Comparison of ENCODE assay signal across 23 mouse cellular contexts in the genomic region with DNA sequence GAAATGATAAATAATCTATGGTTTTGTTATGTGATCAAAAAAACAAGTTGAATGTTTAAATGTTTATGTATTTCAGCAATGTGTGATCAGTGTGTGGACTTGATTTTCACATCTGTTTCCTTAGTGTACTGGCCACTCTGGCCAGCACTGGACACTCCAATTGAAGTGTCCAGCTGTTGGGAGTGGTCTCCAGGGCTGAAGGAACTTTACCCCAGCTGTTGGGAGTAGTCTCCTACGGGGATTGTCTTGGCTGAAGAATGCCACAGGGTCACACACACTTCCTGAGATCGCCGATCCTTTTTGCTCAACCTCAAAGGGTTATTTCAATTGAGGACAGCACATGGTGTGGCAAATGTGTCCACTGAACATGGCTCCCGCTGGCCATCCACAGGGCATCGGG. TPM values are rescaled to one million over a fixed set of nuclear protein-coding genes. Genes with fewer than 3 reads are reported as not detected.
A peak's percentile ranks its signal among the peaks of the same experiment; 100 is the strongest.
DNase-seq lines count a peak whose midpoint lies in the region; ATAC-seq and TF ChIP-seq lines count a peak whose summit lies in the region.
"Had no signal": no experiment of that assay in that cellular context is flagged by ENCODE, and none has a peak within 500 bp of the region (broad histone marks: within the 10 kb centered on the region; RNA-seq: fewer than 3 reads in every experiment).

No protein-coding gene starts in this region.

- TF ChIP-seq CTCF in thymus, adult 2 months (IDR thresholded peaks at IDR 0.05; ENCODE audit: borderline replicate concordance, control insufficient read depth, extremely low read depth, insufficient read depth, low read length, poor library complexity) = no peak

- no peaks in the 10 kb centered on the region for H3K9me3 ChIP-seq in heart, embryonic 12.5 days (replicated peaks)
- H3K9me3 ChIP-seq: embryonic facial prominence, embryonic 13.5 days; forebrain, embryonic 12.5 days; heart, embryonic 15.5 days; hindbrain, embryonic 10.5 days; hindbrain, embryonic 15.5 days had no signal

- 74% methylated on average over 5 of the region's 5 CpGs for WGBS in heart, embryonic 12.5 days
- WGBS in thymus, adult 2 months = 76% methylated on average over 5 of the region's 5 CpGs

- H3K9ac ChIP-seq in heart, embryonic 12.5 days = no peak overlapping the region
- H3K9ac ChIP-seq: embryonic facial prominence, embryonic 13.5 days; forebrain, embryonic 12.5 days; heart, embryonic 15.5 days; hindbrain, embryonic 15.5 days had no signal

- no peak overlapping the region for H3K4me3 ChIP-seq in heart, embryonic 12.5 days
- no peak overlapping the region for H3K4me3 ChIP-seq in thymus, adult 2 months (ENCODE audit: control insufficient read depth, insufficient read depth, low read length)
- H3K4me3 ChIP-seq: embryonic facial prominence, embryonic 13.5 days; forebrain, embryonic 12.5 days; heart, embryonic 15.5 days; hindbrain, embryonic 10.5 days; hindbrain, embryonic 15.5 days had no signal

- no peak for TF ChIP-seq POLR2A in thymus, adult 2 months (IDR thresholded peaks at IDR 0.05; ENCODE audit: control insufficient read depth, extremely low read depth, insufficient read depth, low read length, poor library complexity)

- H3K27ac ChIP-seq in heart, embryonic 12.5 days (ENCODE audit: poor library complexity, severe bottlenecking) = no peak overlapping the region
- H3K27ac ChIP-seq in thymus, adult 2 months (ENCODE audit: control insufficient read depth, insufficient read depth, low read length) = no peak overlapping the region
- H3K27ac ChIP-seq: embryonic facial prominence, embryonic 13.5 days; forebrain, embryonic 12.5 days; heart, embryonic 15.5 days; hindbrain, embryonic 10.5 days; hindbrain, embryonic 15.5 days had no signal

- no peaks in the 10 kb centered on the region for H3K36me3 ChIP-seq in heart, embryonic 12.5 days
- H3K36me3 ChIP-seq in thymus, adult 2 months (ENCODE audit: control insufficient read depth, insufficient read depth, low read length) = no peaks in the 10 kb centered on the region
- H3K36me3 ChIP-seq: embryonic facial prominence, embryonic 13.5 days; forebrain, embryonic 12.5 days; heart, embryonic 15.5 days; hindbrain, embryonic 10.5 days; hindbrain, embryonic 15.5 days had no signal

- ATAC-seq in heart, embryonic 12.5 days (ENCODE audit: insufficient number of reproducible peaks, low FRiP score) = no peak
- ATAC-seq: activated CD4-positive, CD25-positive, alpha-beta regulatory T cell, adult 4 months; forebrain, embryonic 16.5 days; intestine, embryonic 16.5 days; Patski had no signal

- peak; percentile 94 for DNase-seq in heart, adult 11 months
- DNase-seq in heart, postnatal 4 days = no peak
- peak; percentile 43 to 49 for DNase-seq in heart, postnatal 10 days
- peak; percentile 37 for DNase-seq in gastrocnemius, postnatal 25 days
- no peak for DNase-seq in thymus, adult 2 months
- DNase-seq in lung, postnatal 4 days = no peak
- DNase-seq: adrenal gland, adult 2 months; adrenal gland, postnatal 25 days; cerebellum, adult 18-20 months; cerebellum, adult 9-11 months; cerebellum, postnatal 36 days; kidney, adult 8-10 months had no signal

- peaks cover 9% of the 10 kb centered on the region for H3K4me1 ChIP-seq in heart, embryonic 12.5 days (replicated peaks)
- H3K4me1 ChIP-seq in thymus, adult 2 months (replicated peaks; ENCODE audit: control insufficient read depth, insufficient read depth, low read length) = no peaks in the 10 kb centered on the region
- H3K4me1 ChIP-seq: forebrain, embryonic 12.5 days; heart, embryonic 15.5 days; hindbrain, embryonic 10.5 days; hindbrain, embryonic 15.5 days had no signal

- no peak overlapping the region for H3K4me2 ChIP-seq in heart, embryonic 12.5 days
- H3K4me2 ChIP-seq: embryonic facial prominence, embryonic 13.5 days; forebrain, embryonic 12.5 days; heart, embryonic 15.5 days; hindbrain, embryonic 15.5 days had no signal

- intact Hi-C loops in heart, postnatal 10 days (cut with DNase I) = no loop called here

- H3K27me3 ChIP-seq in heart, embryonic 12.5 days (replicated peaks) = no peaks in the 10 kb centered on the region
- no peaks in the 10 kb centered on the region for H3K27me3 ChIP-seq in thymus, adult 2 months (ENCODE audit: control insufficient read depth, insufficient read depth, low read length)
- H3K27me3 ChIP-seq: CH12.LX; embryonic facial prominence, embryonic 13.5 days; forebrain, embryonic 12.5 days; heart, embryonic 15.5 days; hindbrain, embryonic 15.5 days had no signal

RNA-seq across cellular contexts. Expression of gene Enpp1, which starts 16.2 kb away (rescaled TPM):
- total RNA-seq in heart, postnatal 4 days (2021) = 1 to 10 TPM; 6.9 to 7.2 TPM
- total RNA-seq in heart, postnatal 10 days (2021) = 1 to 10 TPM; 6.4 to 6.5 TPM
- 7.3 and 8.0 TPM in 2 replicates for polyA plus RNA-seq in heart, embryonic 12.5 days (2016; fragmentation: Nextera tagmentation; extraction: Ambion mirVana)
- total RNA-seq in gastrocnemius, postnatal 25 days (2021) = 1 to 10 TPM; 3.4 to 4.9 TPM
- polyA plus RNA-seq in thymus, adult 2 months (2012; rRNA removed) = 0.80 and 0.89 TPM in 2 replicates

Comparison
In these comparisons a context has a peak if more than half of its experiments do, and no peak if none do; other contexts are left out.
1. DNase-seq: peak in heart, adult 11 months (single experiment), heart, postnatal 10 days (2 of 2) and gastrocnemius, postnatal 25 days (single experiment); none in heart, postnatal 4 days (single experiment), thymus, adult 2 months (single experiment) and lung, postnatal 4 days (0 of 2).